Mouse (Mus musculus) heart, embryonic 13.5 days (tissue): ENCODE data around the gene Nsd2. TPM values are rescaled to one million over a fixed set of nuclear protein-coding genes. Genes with fewer than 3 reads are reported as not detected.

ENCODE experiments used
- ATAC-seq: fragments of 200-750 bp; cut with Nextera tagmentation; 2 replicates; pipeline ENCODE4 v1.8.0; 2017; ENCODE audit warnings: moderate TSS enrichment; ENCODE audit not compliant: insufficient number of reproducible peaks, low FRiP score, low TSS enrichment; ENCODE audit errors: extremely low read depth
- H3K27ac ChIP-seq: fragments of 300-500 bp; sonication (generic); replicated peaks from 2 replicates; pipeline ENCODE4 v1.5.1; 2015; ENCODE audit warnings: moderate library complexity, mild to moderate bottlenecking, inconsistent platforms
- H3K27me3 ChIP-seq: fragments of 300-500 bp; sonication (generic); replicated peaks from 2 replicates; pipeline ENCODE4 v1.6.1; 2015; ENCODE audit warnings: mild to moderate bottlenecking, inconsistent platforms
- H3K36me3 ChIP-seq: fragments of 300-500 bp; sonication (generic); 2 replicates; pipeline ENCODE4 v1.6.1; 2015; ENCODE audit warnings: mild to moderate bottlenecking, inconsistent platforms
- H3K4me1 ChIP-seq: fragments of 300-500 bp; sonication (generic); 2 replicates; pipeline ENCODE4 v1.6.1; 2015; ENCODE audit warnings: inconsistent platforms
- H3K4me2 ChIP-seq: fragments of 300-500 bp; sonication (generic); 2 replicates; pipeline ENCODE4 v1.6.1; 2015; ENCODE audit warnings: inconsistent platforms, mild to moderate bottlenecking, moderate library complexity
- H3K4me3 ChIP-seq: fragments of 300-500 bp; sonication (generic); 2 replicates; pipeline ENCODE4 v1.5.1; 2015; ENCODE audit warnings: moderate library complexity, mild to moderate bottlenecking, inconsistent platforms
- H3K9ac ChIP-seq: fragments of 300-500 bp; sonication (generic); 2 replicates; pipeline ENCODE4 v1.6.1; 2015; ENCODE audit warnings: inconsistent platforms, mild to moderate bottlenecking, moderate library complexity
- H3K9me3 ChIP-seq: fragments of 300-500 bp; sonication (generic); 2 replicates; pipeline ENCODE4 v1.6.1; 2016; ENCODE audit warnings: inconsistent platforms
- WGBS: fragments of 180-500 bp; shearing (Covaris S2); methylation state at CpG from one replicate; pipeline ENCODE4 v1.1.7; 2015; ENCODE audit warnings: mixed read lengths; 5-methylcytosine and 5-hydroxymethylcytosine counted together
- polyA plus RNA-seq: library from polyadenylated mRNA; unstranded; fragments of >200 nt; fragmentation: Nextera tagmentation; extraction: Ambion mirVana; gene quantifications from 2 replicates; pipeline ENCODE4 v1.2.1, GENCODE M21; 2015

Nsd2 gene
- 26.5 and 30.3 TPM in 2 replicates for polyA plus RNA-seq

- H3K36me3 ChIP-seq = peaks cover 4% of the 10 kb centered on the region
- peak; percentile 76 for ATAC-seq
- H3K9me3 ChIP-seq = no peaks in the 10 kb centered on the region
- WGBS = under 1% methylated on average over 116 of the region's 136 CpGs
- peak within 1 kb of the TSS; percentile 99 for H3K9ac ChIP-seq
- H3K4me1 ChIP-seq = peaks cover 45% of the 10 kb centered on the region
- peak within 1 kb of the TSS; percentile 87 for H3K4me3 ChIP-seq
- H3K27ac ChIP-seq = peak within 1 kb of the TSS; percentile 98
- no peaks in the 10 kb centered on the region for H3K27me3 ChIP-seq
- peak within 1 kb of the TSS; percentile 93 for H3K4me2 ChIP-seq
Measured at GRCm38 (mm10) chr5:33819876-33820732, at the start of gene Nsd2. TSS of gene Nsd2 (plus strand) at chr5:33820725.

- Histone ChIP-seq H3K27ac (no peak overlapping the region), H3K4me3 (no peak overlapping the region), H3K4me1 (peaks cover 14% of the 10 kb centered on the region), H3K9me3 (no peaks in the 10 kb centered on the region), H3K9ac (no peak overlapping the region), H3K36me3 (peaks cover 34% of the 10 kb centered on the region), H3K4me2 (no peak overlapping the region), H3K27me3 (no peaks in the 10 kb centered on the region)
- ATAC-seq = no peak
Measured at GRCm38 (mm10) chr5:33777195-33777594, 43.3 kb upstream of the Nsd2 start.

DNA sequence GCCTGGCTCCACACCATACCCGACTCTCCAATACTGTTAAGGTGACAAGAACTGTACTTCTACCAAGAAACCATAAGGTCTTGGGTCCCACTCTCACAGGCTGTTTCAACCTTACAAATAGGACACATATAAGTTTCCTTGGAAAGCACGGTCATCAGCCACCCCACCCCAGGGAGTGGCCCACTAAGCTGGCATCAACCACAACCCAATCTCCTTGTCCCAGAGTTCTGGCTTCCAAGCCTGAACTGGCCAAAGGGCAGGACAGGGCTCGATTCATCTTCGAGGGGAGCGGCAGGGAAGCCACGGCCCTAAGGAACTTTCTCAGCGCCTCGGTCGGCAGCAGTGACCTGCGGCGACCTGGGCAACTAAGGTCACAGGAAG, 38.6 kb upstream of the Nsd2 start:
- Histone ChIP-seq H3K4me2 (peak overlapping the region; percentile 93), H3K27me3 (no peaks in the 10 kb centered on the region), H3K4me1 (peaks cover 20% of the 10 kb centered on the region), H3K36me3 (peaks cover 10% of the 10 kb centered on the region), H3K4me3 (peak overlapping the region; percentile 88), H3K9ac (peak overlapping the region; percentile 91), H3K27ac (peak overlapping the region; percentile 82), H3K9me3 (no peaks in the 10 kb centered on the region)
- WGBS = 4% methylated on average over 11 of the region's 11 CpGs
- no peak for ATAC-seq

DNA sequence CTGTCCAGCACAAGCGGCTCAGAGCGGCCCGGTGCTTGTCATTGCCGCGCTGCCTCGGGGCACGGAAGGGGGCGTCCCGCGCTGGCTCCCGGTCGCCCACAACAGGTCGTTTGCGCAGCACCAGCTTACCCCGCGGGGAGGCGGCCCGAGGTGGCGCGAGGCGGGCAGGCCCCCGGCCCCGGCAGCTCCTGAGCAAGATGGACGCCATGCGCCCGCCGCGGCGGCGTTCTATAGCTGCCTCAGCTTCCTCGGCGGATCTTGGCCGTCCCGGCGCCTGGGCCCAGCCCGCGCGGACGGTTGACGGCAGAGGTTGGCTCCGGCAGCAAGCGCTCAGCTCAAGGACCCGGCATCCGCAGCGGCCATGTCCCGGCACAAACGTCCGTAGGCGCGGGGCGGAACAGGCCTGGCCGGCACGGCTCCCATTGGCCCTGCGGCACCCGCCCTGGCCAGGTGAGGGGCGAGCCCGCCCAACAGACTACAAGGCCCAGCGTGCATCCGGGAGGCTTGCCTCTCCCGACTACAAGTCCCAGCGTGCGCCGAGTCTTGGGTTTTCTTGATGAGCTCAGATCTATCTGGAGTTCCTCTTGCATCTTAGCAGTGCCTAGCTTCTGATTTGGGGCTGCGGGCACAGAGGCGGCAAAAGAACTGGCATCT, 38.1 kb upstream of the Nsd2 start, which contains the start of gene Letm1:
Gene Letm1, minus strand, starts transcription at position 473 of the 654 bp plus-strand sequence.
- H3K4me2 ChIP-seq = peak within 1 kb of the TSS; percentile 93
- peak within 1 kb of the TSS; percentile 82 for H3K27ac ChIP-seq
- under 1% methylated on average over 65 of the region's 65 CpGs for WGBS
- H3K4me1 ChIP-seq = peaks cover 20% of the 10 kb centered on the region
- no peaks in the 10 kb centered on the region for H3K27me3 ChIP-seq
- H3K4me3 ChIP-seq = peak within 1 kb of the TSS; percentile 88
- H3K36me3 ChIP-seq = peaks cover 5% of the 10 kb centered on the region
- ATAC-seq = peak; percentile 96
- H3K9ac ChIP-seq = peak within 1 kb of the TSS; percentile 91
- no peaks in the 10 kb centered on the region for H3K9me3 ChIP-seq

- H3K4me1 ChIP-seq = peaks cover 20% of the 10 kb centered on the region
- H3K9ac ChIP-seq = peak overlapping the region; percentile 80
- H3K4me3 ChIP-seq = peak overlapping the region; percentile 88
- peak overlapping the region; percentile 13; the same call in 1 of the 2 replicates for H3K27ac ChIP-seq
- H3K36me3 ChIP-seq = 0 out of 2 replicates have a peak, but pooled peaks cover under 1% of the 10 kb centered on the region
- WGBS = 8% methylated on average over 6 of the region's 6 CpGs
- H3K27me3 ChIP-seq = no peaks in the 10 kb centered on the region; the same call in 1 of the 2 replicates
- ATAC-seq = 0 out of 2 replicates have a peak, but pooled peaks have one; percentile 45
- peak overlapping the region; percentile 93 for H3K4me2 ChIP-seq
- no peaks in the 10 kb centered on the region for H3K9me3 ChIP-seq
Measured at GRCm38 (mm10) chr5:33782999-33783390, 37.5 kb upstream of the Nsd2 start.

GRCm38 (mm10) chr5:33791912-33792643, 28.4 kb upstream of the Nsd2 start:
- Histone ChIP-seq H3K9ac (no peak overlapping the region), H3K4me2 (no peak overlapping the region), H3K36me3 (no peaks in the 10 kb centered on the region), H3K27me3 (no peaks in the 10 kb centered on the region; the same call in 1 of the 2 replicates), H3K27ac (no peak overlapping the region), H3K9me3 (0 out of 2 replicates have a peak, but pooled peaks cover 3% of the 10 kb centered on the region), H3K4me1 (no peaks in the 10 kb centered on the region), H3K4me3 (no peak overlapping the region)
- WGBS = 64% methylated on average over 5 of the region's 5 CpGs
- no peak for ATAC-seq

- Histone ChIP-seq H3K4me2 (no peak overlapping the region), H3K27ac (no peak overlapping the region), H3K9me3 (peaks cover 23% of the 10 kb centered on the region), H3K9ac (no peak overlapping the region), H3K4me3 (no peak overlapping the region), H3K36me3 (no peaks in the 10 kb centered on the region), H3K4me1 (no peaks in the 10 kb centered on the region), H3K27me3 (no peaks in the 10 kb centered on the region)
- ATAC-seq = no peak
- WGBS = 61% methylated on average over 2 of the region's 2 CpGs
Measured at GRCm38 (mm10) chr5:33803337-33803736, 17.2 kb upstream of the Nsd2 start.

GRCm38 (mm10) chr5:33811519-33811918, 9.0 kb upstream of the Nsd2 start:
- Histone ChIP-seq H3K4me2 (no peak overlapping the region), H3K9ac (no peak overlapping the region), H3K27me3 (no peaks in the 10 kb centered on the region), H3K27ac (no peak overlapping the region), H3K36me3 (no peaks in the 10 kb centered on the region), H3K9me3 (0 out of 2 replicates have a peak, but pooled peaks cover 3% of the 10 kb centered on the region), H3K4me3 (no peak overlapping the region), H3K4me1 (no peaks in the 10 kb centered on the region)
- WGBS = 78% methylated on average over 4 of the region's 4 CpGs
- no peak for ATAC-seq

DNA sequence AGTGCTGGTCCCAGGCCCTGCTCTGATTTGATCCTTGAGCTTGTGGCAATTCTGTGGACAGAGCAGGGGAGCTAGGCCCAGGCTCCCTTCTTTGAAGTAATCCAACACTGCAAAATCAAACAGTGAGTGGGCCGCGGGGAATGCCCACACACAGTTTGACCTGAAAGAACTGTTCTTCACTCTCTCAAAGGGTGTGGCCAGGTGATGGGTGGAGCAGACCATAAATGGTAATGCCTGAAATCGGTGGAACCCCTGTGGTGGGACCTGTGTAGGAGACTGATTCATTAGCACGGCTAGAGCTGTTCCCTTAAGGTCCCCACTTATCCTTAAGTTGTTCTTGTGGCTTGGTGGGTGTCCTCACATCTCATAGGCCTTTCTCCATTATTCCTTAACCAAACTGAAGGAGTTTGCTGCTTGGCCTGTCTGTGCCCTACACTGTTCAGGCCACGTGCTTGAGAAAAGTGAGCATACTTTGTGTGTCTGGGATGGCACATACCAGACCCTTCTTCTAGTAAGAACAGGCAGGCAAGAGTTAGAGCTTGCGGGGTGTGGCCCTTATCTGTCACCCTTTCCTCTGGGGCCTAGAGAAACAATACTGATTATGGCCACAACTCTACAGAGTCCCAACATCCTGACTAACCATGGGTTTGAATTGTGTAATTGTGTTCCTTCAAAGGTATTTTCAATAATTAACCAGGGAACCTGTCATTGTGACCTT, 4.4 kb upstream of the Nsd2 start:
- Histone ChIP-seq H3K36me3 (no peaks in the 10 kb centered on the region), H3K27me3 (no peaks in the 10 kb centered on the region), H3K27ac (no peak overlapping the region), H3K9me3 (no peaks in the 10 kb centered on the region), H3K4me1 (peaks cover 13% of the 10 kb centered on the region), H3K4me2 (no peak overlapping the region), H3K9ac (no peak overlapping the region), H3K4me3 (no peak overlapping the region)
- ATAC-seq = no peak
- WGBS = 65% methylated on average over 6 of the region's 6 CpGs

- H3K4me3 ChIP-seq = no peak overlapping the region
- H3K4me2 ChIP-seq = no peak overlapping the region
- no peak for ATAC-seq
- no peaks in the 10 kb centered on the region for H3K27me3 ChIP-seq
- H3K36me3 ChIP-seq = no peaks in the 10 kb centered on the region
- H3K4me1 ChIP-seq = peaks cover 28% of the 10 kb centered on the region
- H3K27ac ChIP-seq = no peak overlapping the region
- no peaks in the 10 kb centered on the region for H3K9me3 ChIP-seq
- 49% methylated on average over 5 of the region's 5 CpGs for WGBS
- no peak overlapping the region for H3K9ac ChIP-seq
Measured at GRCm38 (mm10) chr5:33818104-33818503, 2.4 kb upstream of the Nsd2 start.
